Mouse (Mus musculus): ENCODE data around the gene Adra2c.

GRCm38 (mm10) chr5:35254964-35255716 is 23.0 kb upstream of the Adra2c start:
- no peak for TF ChIP-seq GATA1 (IDR thresholded peaks at IDR 0.05; ENCODE audit: low read length)
- TF ChIP-seq TAL1 (IDR thresholded peaks at IDR 0.05; ENCODE audit: low read length), result no peak

All from erythroblast, embryonic 14.5 days (primary cell).